Mouse (Mus musculus) hindbrain, embryonic 10.5 days (tissue): ENCODE results near the gene Vipr1. TPM values are rescaled to one million over a fixed set of nuclear protein-coding genes. Genes with fewer than 3 reads are reported as not detected.
A peak's percentile ranks its signal among the peaks of the same experiment; 100 is the strongest.
"Not testable (repeated sequence)": the region's sequence is repeated elsewhere in the genome, so short reads cannot be mapped to it uniquely, and the experiment has no call there.

ENCODE experiments used
- DNase-seq: peaks from one replicate; pipeline ENCODE4 v3.0.0-alpha.2; 2017; ENCODE audit warnings: low spot score
- H3K27ac ChIP-seq: fragments of 300-500 bp; sonication (generic); 2 replicates; pipeline ENCODE4 v1.5.1; 2016; ENCODE audit warnings: mild to moderate bottlenecking, moderate library complexity
- H3K27me3 ChIP-seq: fragments of 300-500 bp; sonication (generic); 2 replicates; pipeline ENCODE4 v1.6.1; 2016; ENCODE audit warnings: mild to moderate bottlenecking; ENCODE audit not compliant: poor library complexity, insufficient read depth, severe bottlenecking
- H3K36me3 ChIP-seq: fragments of 300-500 bp; sonication (generic); 2 replicates; pipeline ENCODE4 v1.6.1; 2016; ENCODE audit warnings: mild to moderate bottlenecking, moderate library complexity
- H3K4me1 ChIP-seq: fragments of 300-500 bp; sonication (generic); replicated peaks from 2 replicates; pipeline ENCODE4 v1.6.1; 2016; ENCODE audit warnings: mild to moderate bottlenecking
- H3K4me3 ChIP-seq: fragments of 300-500 bp; sonication (generic); 2 replicates; pipeline ENCODE4 v1.5.1; 2016; ENCODE audit warnings: mild to moderate bottlenecking, moderate library complexity
- H3K9me3 ChIP-seq: fragments of 300-500 bp; sonication (generic); 2 replicates; pipeline ENCODE4 v1.6.1; 2016; ENCODE audit warnings: mild to moderate bottlenecking, moderate library complexity
- WGBS: fragments of 180-500 bp; shearing (Covaris S2); methylation state at CpG from one replicate; pipeline ENCODE4 v1.1.7; 2016; 5-methylcytosine and 5-hydroxymethylcytosine counted together
- polyA plus RNA-seq: library from polyadenylated mRNA; unstranded; fragments of >200 nt; fragmentation: Nextera tagmentation; extraction: Ambion mirVana; gene quantifications from 2 replicates; pipeline ENCODE4 v1.2.1, GENCODE M21; 2016

Gene Vipr1
- polyA plus RNA-seq, result 0.41 and 0.43 TPM in 2 replicates

DNA sequence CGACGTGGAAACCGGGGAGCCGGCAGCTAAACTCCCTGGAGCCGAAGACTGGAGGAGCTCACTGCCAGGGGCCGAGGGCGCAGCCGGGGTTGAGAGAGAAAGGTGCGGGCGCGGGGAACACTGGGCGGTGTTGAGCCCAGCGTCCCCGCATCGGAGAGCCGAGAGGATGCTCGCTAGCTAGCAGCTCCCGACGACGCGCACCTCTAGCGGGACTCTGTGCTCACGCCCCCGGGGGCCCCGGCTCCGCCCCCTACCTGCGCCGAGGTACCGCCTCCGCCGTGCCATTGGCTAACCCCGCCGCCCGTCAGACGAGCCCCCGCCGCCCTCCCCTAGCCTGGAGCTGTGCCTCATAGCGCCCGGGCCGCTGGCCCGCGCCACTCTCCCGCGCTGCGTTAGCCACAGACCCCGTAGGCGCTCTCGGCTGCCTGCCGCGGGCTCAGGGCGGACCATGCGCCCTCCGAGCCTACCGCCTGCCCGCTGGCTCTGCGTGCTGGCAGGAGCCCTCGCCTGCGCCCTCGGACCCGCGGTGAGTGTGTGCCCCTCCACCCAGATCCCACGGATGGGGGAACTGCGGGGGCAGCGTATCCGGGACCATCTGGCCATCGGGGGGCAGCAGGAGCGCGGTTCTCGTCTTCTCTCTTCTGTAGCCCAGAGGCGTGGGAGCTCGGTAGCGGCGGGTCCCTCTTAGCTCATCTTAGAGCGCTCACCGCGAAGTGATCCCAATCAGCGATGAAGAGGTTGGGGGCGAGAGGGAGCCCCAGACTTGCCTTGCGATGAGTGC, at the start of gene Vipr1:
Gene Vipr1 (plus strand): TSS at position 316 of the 781 bp plus-strand sequence.
- Histone ChIP-seq H3K4me3 (peak within 1 kb of the TSS; percentile 62), H3K27me3 (peaks cover 76% of the 10 kb centered on the region), H3K9me3 (no peaks in the 10 kb centered on the region), H3K36me3 (no peaks in the 10 kb centered on the region), H3K27ac (peak within 1 kb of the TSS; percentile 78), H3K4me1 (peaks cover 23% of the 10 kb centered on the region)
- WGBS, result under 1% methylated on average over 79 of the region's 79 CpGs
- peak; percentile 77 for DNase-seq

DNA sequence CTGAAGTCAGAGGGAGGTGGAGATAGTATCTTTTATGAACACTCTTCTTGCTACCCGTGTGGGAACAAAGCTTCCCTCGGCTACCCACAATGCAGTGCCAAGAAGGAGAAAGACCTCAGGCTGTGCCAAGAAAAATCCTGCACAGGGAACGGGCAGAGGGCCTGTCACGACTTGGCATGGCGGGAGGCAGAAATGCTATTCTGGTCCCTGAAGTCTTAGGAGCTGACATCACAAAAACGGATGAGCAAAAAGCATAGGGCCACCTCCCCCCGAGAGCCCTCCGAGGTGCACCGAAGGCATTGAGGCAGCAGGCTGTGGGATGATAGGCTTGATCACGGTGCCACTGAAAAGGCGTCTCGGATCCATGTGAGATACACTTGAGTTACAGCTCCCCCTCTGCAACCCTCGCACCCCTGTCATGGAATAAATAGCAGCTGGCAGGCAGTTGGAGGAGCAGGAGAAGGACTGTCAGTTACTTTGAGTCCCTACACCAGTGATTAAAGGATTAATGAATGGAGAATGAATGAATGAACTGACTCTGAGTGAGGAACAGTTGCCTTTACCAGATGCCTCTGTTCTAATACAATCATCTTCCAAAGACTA, 49.5 kb upstream of the Vipr1 start:
- Histone ChIP-seq H3K27ac (0 out of 2 replicates have a peak overlapping the region, but pooled peaks have one; percentile 3), H3K27me3 (no peaks in the 10 kb centered on the region), H3K4me3 (no peak overlapping the region), H3K36me3 (no peaks in the 10 kb centered on the region), H3K4me1 (peaks cover 22% of the 10 kb centered on the region; the same call in 1 of the 2 replicates), H3K9me3 (peaks cover 9% of the 10 kb centered on the region; the same call in 1 of the 2 replicates)
- DNase-seq, result no peak
- WGBS, result 83% methylated on average over 13 of the region's 13 CpGs

- not testable (repeated sequence) for H3K27ac ChIP-seq, H3K4me3 ChIP-seq, H3K27me3 ChIP-seq, H3K9me3 ChIP-seq, H3K36me3 ChIP-seq, DNase-seq
- 78% methylated on average over 3 of the region's 3 CpGs for WGBS
- peaks cover 22% of the 10 kb centered on the region; the same call in 1 of the 2 replicates for H3K4me1 ChIP-seq
These were observed 48.7 kb upstream of the Vipr1 start for GRCm38 (mm10) chr9:121593768-121594167.

DNA sequence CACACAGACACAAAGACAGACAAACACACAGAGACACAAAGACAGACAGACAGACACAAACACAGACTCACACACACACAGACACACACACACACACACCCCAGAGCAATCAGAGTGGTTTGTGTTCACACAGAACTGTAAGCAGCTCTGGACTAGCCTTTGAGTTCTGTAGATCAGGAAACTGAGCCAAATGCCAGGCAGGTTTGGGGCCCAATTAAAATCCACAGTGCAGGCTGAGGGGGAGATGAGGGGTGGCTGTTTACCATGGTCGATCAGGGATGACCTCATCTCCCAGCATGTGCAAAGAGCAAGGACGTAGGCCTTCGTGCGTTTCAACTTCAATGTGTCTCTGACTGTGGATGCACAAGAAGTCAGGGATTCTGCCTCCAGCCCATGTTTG, 47.7 kb upstream of the Vipr1 start:
- Histone ChIP-seq H3K4me1 (peaks cover 24% of the 10 kb centered on the region), H3K27ac (no peak overlapping the region), H3K36me3 (no peaks in the 10 kb centered on the region), H3K4me3 (no peak overlapping the region), H3K27me3 (no peaks in the 10 kb centered on the region), H3K9me3 (no peaks in the 10 kb centered on the region)
- no peak for DNase-seq
- 74% methylated on average over 4 of the region's 4 CpGs for WGBS

- 85% methylated on average over 2 of the region's 2 CpGs for WGBS
- Histone ChIP-seq H3K27me3 (no peaks in the 10 kb centered on the region), H3K27ac (no peak overlapping the region), H3K9me3 (no peaks in the 10 kb centered on the region), H3K4me3 (no peak overlapping the region), H3K4me1 (peaks cover 33% of the 10 kb centered on the region), H3K36me3 (no peaks in the 10 kb centered on the region)
- DNase-seq, result no peak
These were observed 44.4 kb upstream of the Vipr1 start for GRCm38 (mm10) chr9:121598106-121598505.

- no peak for DNase-seq
- peaks cover 29% of the 10 kb centered on the region for H3K4me1 ChIP-seq
- 86% methylated on average over 6 of the region's 6 CpGs for WGBS
- H3K27ac ChIP-seq, result no peak overlapping the region
- no peak overlapping the region for H3K4me3 ChIP-seq
- H3K27me3 ChIP-seq, result no peaks in the 10 kb centered on the region
- no peaks in the 10 kb centered on the region for H3K9me3 ChIP-seq
- no peaks in the 10 kb centered on the region for H3K36me3 ChIP-seq
These were observed 43.0 kb upstream of the Vipr1 start for GRCm38 (mm10) chr9:121599551-121599950.

- Histone ChIP-seq H3K27me3 (no peaks in the 10 kb centered on the region), H3K36me3 (no peaks in the 10 kb centered on the region), H3K4me3 (no peak overlapping the region), H3K9me3 (no peaks in the 10 kb centered on the region), H3K27ac (no peak overlapping the region; the same call in 1 of the 2 replicates), H3K4me1 (peaks cover 26% of the 10 kb centered on the region)
- WGBS, result 62% methylated on average over 13 of the region's 13 CpGs
- no peak for DNase-seq
These were observed 42.2 kb upstream of the Vipr1 start for GRCm38 (mm10) chr9:121600201-121600860.

- no peak overlapping the region for H3K4me3 ChIP-seq
- H3K9me3 ChIP-seq, result no peaks in the 10 kb centered on the region
- H3K27me3 ChIP-seq, result no peaks in the 10 kb centered on the region
- 33% methylated on average over 6 of the region's 6 CpGs for WGBS
- peak; percentile 17 for DNase-seq
- H3K4me1 ChIP-seq, result peaks cover 26% of the 10 kb centered on the region
- H3K27ac ChIP-seq, result no peak overlapping the region
- H3K36me3 ChIP-seq, result no peaks in the 10 kb centered on the region
These were observed 41.6 kb upstream of the Vipr1 start for GRCm38 (mm10) chr9:121600861-121601427.

DNA sequence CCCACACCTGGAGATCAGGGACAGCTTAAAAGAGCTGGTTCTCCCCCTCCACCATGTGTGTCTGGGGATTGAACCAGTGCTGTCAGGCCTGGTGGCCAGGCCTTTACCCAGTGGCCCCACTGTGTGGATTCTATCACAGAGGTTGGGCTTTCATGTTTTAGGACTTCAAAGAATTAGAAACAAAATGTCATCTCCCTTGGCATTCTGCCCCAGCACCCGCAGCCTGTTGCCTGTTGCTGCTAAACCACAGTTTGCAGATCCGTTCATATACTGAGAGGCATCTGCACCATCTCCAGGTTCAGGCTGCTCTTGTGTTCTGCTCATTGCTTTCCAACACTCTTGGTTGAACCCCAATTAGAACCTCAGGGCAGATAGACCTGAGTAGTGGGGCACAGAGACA, 40.1 kb upstream of the Vipr1 start:
- Histone ChIP-seq H3K27ac (no peak overlapping the region), H3K4me3 (no peak overlapping the region), H3K36me3 (no peaks in the 10 kb centered on the region), H3K4me1 (peaks cover 26% of the 10 kb centered on the region), H3K27me3 (no peaks in the 10 kb centered on the region), H3K9me3 (no peaks in the 10 kb centered on the region)
- 90% methylated on average over 2 of the region's 2 CpGs for WGBS
- no peak for DNase-seq

DNA sequence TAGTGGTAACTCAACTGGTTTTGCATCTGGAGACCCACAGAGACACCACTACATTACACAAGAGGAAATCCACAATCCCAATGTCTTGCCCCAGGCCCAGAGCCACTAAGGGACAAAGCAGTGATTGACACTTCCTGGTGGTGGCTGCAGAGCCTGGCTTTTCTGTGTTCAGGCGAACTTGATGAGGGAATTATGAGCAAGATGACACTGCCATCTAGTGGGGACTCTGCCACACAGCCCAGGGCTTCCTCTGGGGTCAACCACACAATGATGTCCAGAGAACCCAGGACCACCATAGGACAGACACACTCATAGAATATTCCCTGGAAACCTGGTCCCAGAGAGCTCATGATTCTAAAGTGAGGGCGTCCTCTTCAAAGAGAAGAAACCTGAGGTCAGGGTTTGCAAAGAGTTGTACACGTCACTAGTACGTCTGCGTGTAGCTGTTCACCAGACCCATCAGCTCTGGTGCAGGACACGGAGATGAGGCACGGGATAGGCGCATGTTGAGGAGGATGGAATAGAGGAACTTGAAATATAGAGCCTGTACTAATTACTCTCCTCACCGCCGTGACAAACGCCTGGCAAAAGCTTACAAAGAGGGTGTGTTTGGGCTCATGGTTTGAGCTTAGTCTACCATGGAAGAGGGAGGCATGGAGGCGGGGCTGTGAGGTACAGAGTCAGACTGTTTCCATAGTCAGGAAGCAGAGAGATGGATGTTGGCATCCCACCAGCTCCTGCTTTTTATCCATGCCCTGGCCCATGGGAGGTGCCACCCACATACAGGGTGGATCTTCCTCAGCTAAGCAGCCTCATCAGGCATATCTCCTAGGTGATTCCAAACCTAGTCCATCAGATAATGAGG, 36.9 kb upstream of the Vipr1 start:
- 60% methylated on average over 12 of the region's 12 CpGs for WGBS
- no peak overlapping the region for H3K27ac ChIP-seq
- peak; percentile 86 for DNase-seq
- H3K36me3 ChIP-seq, result no peaks in the 10 kb centered on the region
- H3K9me3 ChIP-seq, result no peaks in the 10 kb centered on the region
- no peak overlapping the region for H3K4me3 ChIP-seq
- H3K4me1 ChIP-seq, result peaks cover 12% of the 10 kb centered on the region
- H3K27me3 ChIP-seq, result no peaks in the 10 kb centered on the region

- no peak for DNase-seq
- no peak overlapping the region for H3K4me3 ChIP-seq
- H3K9me3 ChIP-seq, result no peaks in the 10 kb centered on the region
- WGBS, result 63% methylated on average over 1 of the region's 1 CpGs
- H3K27me3 ChIP-seq, result no peaks in the 10 kb centered on the region
- H3K36me3 ChIP-seq, result no peaks in the 10 kb centered on the region
- no peak overlapping the region for H3K27ac ChIP-seq
- peaks cover 3% of the 10 kb centered on the region; the same call in 1 of the 2 replicates for H3K4me1 ChIP-seq
These were observed 35.9 kb upstream of the Vipr1 start for GRCm38 (mm10) chr9:121606498-121607096.

DNA sequence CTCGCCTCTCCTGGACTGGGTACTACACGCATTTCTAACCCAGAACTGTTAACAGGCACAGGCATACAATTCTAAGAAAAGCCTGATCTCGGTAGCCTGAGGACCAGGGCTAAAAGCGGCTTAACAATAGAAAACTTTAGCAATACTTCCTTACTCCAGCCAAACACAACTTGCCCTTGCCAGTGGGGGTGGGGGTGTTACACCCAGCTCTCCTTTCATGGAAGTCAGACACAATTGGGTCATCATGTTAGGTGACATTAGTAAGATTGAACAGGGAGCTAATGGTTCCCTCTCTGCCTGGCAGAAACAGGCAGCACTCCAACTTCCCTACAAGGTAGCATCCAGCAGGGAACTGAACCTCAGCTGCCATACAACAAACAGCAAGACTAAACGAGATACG, 33.1 kb upstream of the Vipr1 start:
- DNase-seq, result no peak
- 75% methylated on average over 6 of the region's 6 CpGs for WGBS
- H3K36me3 ChIP-seq, result no peaks in the 10 kb centered on the region
- no peaks in the 10 kb centered on the region for H3K27me3 ChIP-seq
- H3K27ac ChIP-seq, result no peak overlapping the region
- H3K4me1 ChIP-seq, result peaks cover 12% of the 10 kb centered on the region
- no peak overlapping the region for H3K4me3 ChIP-seq
- H3K9me3 ChIP-seq, result 0 out of 2 replicates have a peak, but pooled peaks cover 3% of the 10 kb centered on the region
